Mouse (Mus musculus) cerebellum, postnatal 36 days (tissue): Measurements from ENCODE around the gene Olfr1002.
"Not testable (repeated sequence)": the region's sequence is repeated elsewhere in the genome, so short reads cannot be mapped to it uniquely, and the experiment has no call there.

Source experiments
- DNase-seq, 2 experiments: peaks; one replicate each; pipeline ENCODE4 v3.0.0; 2021 to 2022; ENCODE audit warnings: mixed read lengths in 2 of 2

Gene Olfr1002

DNA sequence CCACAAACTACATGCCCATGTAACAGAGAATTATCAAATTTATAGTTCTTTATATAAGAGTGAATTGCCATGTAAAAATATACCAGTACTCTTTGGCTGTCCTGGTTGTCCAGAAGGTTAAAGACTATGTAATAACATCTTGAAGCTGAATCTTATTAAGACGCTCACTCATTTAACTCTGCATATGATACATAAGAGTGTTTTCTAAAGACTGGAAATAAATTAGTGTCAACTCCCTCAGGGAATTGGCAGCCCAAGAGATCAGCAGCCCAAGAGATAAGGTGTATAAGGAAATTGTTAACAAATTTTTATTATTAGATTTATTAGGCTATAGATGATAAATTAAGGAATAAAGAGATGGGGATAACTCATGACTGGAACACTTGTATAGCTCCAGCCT, at the start of gene Olfr1002:
Gene Olfr1002, minus strand, starts transcription at position 101 of the 400 bp plus-strand sequence.
- DNase-seq: no peak

DNA sequence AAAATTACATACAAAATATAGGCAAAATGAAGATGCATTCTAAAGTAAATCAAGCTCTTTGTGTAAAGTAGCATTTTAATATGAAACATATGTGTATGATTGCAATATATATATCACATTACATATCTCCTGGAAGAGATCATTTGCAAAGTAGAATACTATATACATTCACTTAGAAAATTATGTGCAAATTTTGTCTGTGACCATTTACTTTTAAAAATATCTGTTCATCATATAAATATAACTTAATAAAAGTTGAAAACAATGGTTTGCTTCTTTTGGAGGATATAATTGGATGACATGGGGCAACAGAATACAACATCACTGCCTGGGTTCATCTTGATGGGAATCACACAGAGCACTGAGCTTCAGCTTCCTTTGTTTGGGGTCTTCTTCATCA, 38.6 kb upstream of the Olfr1002 start, which contains the start of gene Olfr1008:
Gene Olfr1008, plus strand, starts transcription at position 301 of the 400 bp plus-strand sequence.
- DNase-seq: no peak

DNA sequence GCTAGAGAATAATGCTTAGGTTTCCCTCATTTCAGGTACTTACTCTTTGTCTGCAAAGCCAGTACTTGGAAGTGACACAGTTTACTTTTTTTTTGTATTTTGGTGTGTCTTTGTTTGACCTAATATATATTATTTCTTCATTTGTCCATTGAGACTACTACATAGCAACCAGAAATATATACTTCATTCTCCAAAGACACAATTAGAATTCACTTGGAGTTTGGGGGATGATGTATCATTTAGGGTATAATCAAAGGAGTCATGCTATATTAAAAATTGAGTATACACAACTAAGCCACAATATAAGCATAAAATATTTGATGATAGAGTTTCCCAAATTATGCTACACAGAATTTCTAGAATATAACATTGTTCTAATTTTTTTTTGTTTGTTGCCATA, 28.2 kb upstream of the Olfr1002 start, which contains the start of gene Olfr1006:
Gene Olfr1006, minus strand, starts transcription at position 101 of the 400 bp plus-strand sequence.
- DNase-seq: no peak

DNA sequence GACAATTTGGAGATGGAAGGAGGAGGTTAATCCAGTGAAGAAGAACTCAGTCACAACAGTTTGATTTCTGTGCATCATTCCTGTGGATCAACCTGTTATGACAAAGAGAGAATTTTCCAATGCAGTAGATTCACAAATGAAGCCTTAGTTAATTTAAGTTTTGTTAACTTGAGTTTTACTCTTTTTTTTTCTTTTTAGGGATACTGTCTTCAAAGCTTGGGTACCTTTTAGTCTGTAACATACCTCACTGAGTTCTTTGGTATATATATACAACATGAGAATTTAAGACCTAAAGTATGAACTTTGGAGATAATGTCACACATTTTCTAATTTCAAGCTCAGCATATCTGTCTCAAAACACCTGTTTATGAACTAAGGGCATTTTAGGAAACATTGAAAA, 13.9 kb upstream of the Olfr1002 start, which contains the start of gene Olfr154:
Gene Olfr154, minus strand, starts transcription at position 101 of the 400 bp plus-strand sequence.
- DNase-seq: not testable (repeated sequence)

DNA sequence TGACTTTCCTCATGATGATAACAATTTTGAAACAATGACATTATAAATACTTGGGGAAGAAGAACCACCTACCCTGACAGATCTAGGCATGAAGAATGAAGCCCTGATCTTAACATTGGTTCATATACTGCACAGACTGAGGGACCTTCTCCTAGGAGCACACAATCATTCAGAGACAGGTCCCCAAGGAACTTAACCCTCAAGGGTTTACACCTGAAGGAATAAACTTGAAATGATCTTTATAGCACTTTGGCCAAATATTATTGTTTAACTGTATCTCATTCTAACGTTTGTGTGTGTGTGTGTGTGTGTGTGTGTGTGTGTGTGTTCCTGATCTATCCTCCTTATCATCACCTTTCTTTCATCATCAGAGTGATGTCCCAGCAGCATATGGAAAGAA, 38.7 kb downstream of the Olfr1002 start, which contains the start of gene Olfr1000:
Gene Olfr1000, minus strand, starts transcription at position 101 of the 400 bp plus-strand sequence.
- DNase-seq: no peak
